Comparison of ENCODE assay signal across 12 mouse cellular contexts in genomic region chr19:44825819-44826218, GRCm38 (mm10).
A peak's percentile ranks its signal among the peaks of the same experiment; 100 is the strongest.
DNase-seq lines count a peak whose midpoint lies in the region; ATAC-seq and TF ChIP-seq lines count a peak whose summit lies in the region.
"Had no signal": no experiment of that assay in that cellular context is flagged by ENCODE, and none has a peak within 500 bp of the region (broad histone marks: within the 10 kb centered on the region; RNA-seq: fewer than 3 reads in every experiment).

No protein-coding gene starts in this region.

- H3K4me2 ChIP-seq in lung, postnatal 0 days (replicated peaks; ENCODE audit: low read depth, low read length): no peak overlapping the region
- no peak overlapping the region for H3K4me2 ChIP-seq in hindbrain, embryonic 15.5 days
- H3K4me2 ChIP-seq in neural tube, embryonic 13.5 days: 0 out of 2 replicates have a peak overlapping the region, but pooled peaks have one; percentile 3

- no peak overlapping the region for H3K27ac ChIP-seq in lung, postnatal 0 days (ENCODE audit: low read length)
- H3K27ac ChIP-seq in hindbrain, embryonic 15.5 days (replicated peaks): peak overlapping the region; percentile 35; the same call in 1 of the 2 replicates
- peak overlapping the region; percentile 18; the same call in 1 of the 2 replicates for H3K27ac ChIP-seq in neural tube, embryonic 13.5 days (replicated peaks)

- no peaks in the 10 kb centered on the region for H3K36me3 ChIP-seq in lung, postnatal 0 days (ENCODE audit: insufficient read depth, low read length)
- no peaks in the 10 kb centered on the region for H3K36me3 ChIP-seq in hindbrain, embryonic 15.5 days
- peaks cover 5% of the 10 kb centered on the region; the same call in 1 of the 2 replicates for H3K36me3 ChIP-seq in neural tube, embryonic 13.5 days

- no peaks in the 10 kb centered on the region for H3K9me3 ChIP-seq in lung, postnatal 0 days (ENCODE audit: low read length)
- no peaks in the 10 kb centered on the region for H3K9me3 ChIP-seq in hindbrain, embryonic 15.5 days
- no peaks in the 10 kb centered on the region for H3K9me3 ChIP-seq in neural tube, embryonic 13.5 days

- 24% methylated on average over 4 of the region's 4 CpGs for WGBS in lung, postnatal 0 days
- WGBS in hindbrain, embryonic 15.5 days: 35% methylated on average over 4 of the region's 4 CpGs
- WGBS in neural tube, embryonic 13.5 days: 19% methylated on average over 4 of the region's 4 CpGs

- H3K27me3 ChIP-seq in lung, postnatal 0 days (replicated peaks; ENCODE audit: insufficient read depth, low read length): 0 out of 2 replicates have a peak, but pooled peaks cover 3% of the 10 kb centered on the region
- no peaks in the 10 kb centered on the region for H3K27me3 ChIP-seq in hindbrain, embryonic 15.5 days
- peaks cover 66% of the 10 kb centered on the region for H3K27me3 ChIP-seq in neural tube, embryonic 13.5 days

- no peak for TF ChIP-seq EP300 in lung, postnatal 0 days (IDR thresholded peaks at IDR 0.05)

- H3K9ac ChIP-seq in lung, postnatal 0 days (replicated peaks; ENCODE audit: low read depth): no peak overlapping the region
- no peak overlapping the region for H3K9ac ChIP-seq in hindbrain, embryonic 15.5 days
- 0 out of 2 replicates have a peak overlapping the region, but pooled peaks have one; percentile 17 for H3K9ac ChIP-seq in neural tube, embryonic 13.5 days

- no peak for ATAC-seq in lung, postnatal 0 days
- ATAC-seq in hindbrain, embryonic 15.5 days (ENCODE audit: low FRiP score, low read depth): no peak
- ATAC-seq in neural tube, embryonic 13.5 days (ENCODE audit: low read depth): no peak
- no peak for ATAC-seq in megakaryocyte, adult 5-6 weeks (ENCODE audit: poor library complexity, severe bottlenecking)

- no peak overlapping the region for H3K4me3 ChIP-seq in lung, postnatal 0 days (ENCODE audit: low read depth, low read length)
- H3K4me3 ChIP-seq in hindbrain, embryonic 15.5 days: no peak overlapping the region
- no peak overlapping the region for H3K4me3 ChIP-seq in neural tube, embryonic 13.5 days
- H3K4me3 ChIP-seq: erythroblast, embryonic 14.5 days; myocyte had no signal

- peak; percentile 34 for TF ChIP-seq CTCF in lung, postnatal 0 days (IDR thresholded peaks at IDR 0.05)

- no peak for DNase-seq in lung, postnatal 0 days (ENCODE audit: low spot score)
- no peak for DNase-seq in lung, postnatal 25 days (ENCODE audit: low spot score)
- DNase-seq in embryo, embryonic 11 days: peak; percentile 62
- no peak for DNase-seq in left cerebral cortex, adult 9 months (ENCODE audit: low spot score in 2 of 2)
- DNase-seq: cerebellum, adult 11 months; gastrocnemius, postnatal 10 days; right cerebral cortex, postnatal 4 days had no signal

- no peaks in the 10 kb centered on the region for H3K4me1 ChIP-seq in lung, postnatal 0 days (ENCODE audit: insufficient read depth, low read depth, low read length)
- H3K4me1 ChIP-seq in hindbrain, embryonic 15.5 days (replicated peaks): peaks cover 21% of the 10 kb centered on the region
- H3K4me1 ChIP-seq in neural tube, embryonic 13.5 days (replicated peaks): peaks cover 39% of the 10 kb centered on the region
